Mouse (Mus musculus) liver, embryonic 14.5 days (tissue): ENCODE data around the gene 2210016F16Rik. TPM values are rescaled to one million over a fixed set of nuclear protein-coding genes. Genes with fewer than 3 reads are reported as not detected.

Experiments
- ATAC-seq: fragments of 200-750 bp; cut with Nextera tagmentation; 2 replicates; pipeline ENCODE4 v1.8.0; 2017; ENCODE audit warnings: moderate number of reproducible peaks, mild to moderate bottlenecking, moderate library complexity; ENCODE audit not compliant: insufficient read depth
- DNase-seq, 3 experiments: peaks; one replicate each; pipeline ENCODE4 v3.0.0-alpha.2; 2012 to 2013; ENCODE audit warnings: low read depth in 3 of 3, low spot score in 3 of 3
- H3K27ac ChIP-seq: fragments of 300-500 bp; sonication (generic); 2 replicates; pipeline ENCODE4 v1.5.1; 2014; ENCODE audit warnings: moderate library complexity, mild to moderate bottlenecking, control low read depth, inconsistent platforms
- H3K27me3 ChIP-seq: fragments of 300-500 bp; sonication (generic); 2 replicates; pipeline ENCODE4 v1.6.1; 2014; ENCODE audit warnings: mild to moderate bottlenecking, low read length, moderate library complexity; ENCODE audit not compliant: control insufficient read depth, insufficient read depth
- H3K36me3 ChIP-seq: fragments of 300-500 bp; sonication (generic); replicated peaks from 2 replicates; pipeline ENCODE4 v1.6.1; 2014; ENCODE audit warnings: low read depth; ENCODE audit not compliant: control insufficient read depth, insufficient read depth
- H3K4me1 ChIP-seq, 2 experiments: fragments of 200-500 bp in 1 of 2; fragments of 300-500 bp in 1 of 2; sonication (generic) in 1 of 2; replicated peaks; 2 replicates each; pipeline ENCODE4 v1.6.1; 2012 to 2014; ENCODE audit warnings: antibody characterized with exemption in 1 of 2, inconsistent platforms in 1 of 2, low read length in 1 of 2; ENCODE audit not compliant: control insufficient read depth in 2 of 2, insufficient read depth in 2 of 2
- H3K4me2 ChIP-seq: fragments of 300-500 bp; sonication (generic); 2 replicates; pipeline ENCODE4 v1.6.1; 2014; ENCODE audit warnings: low read depth, mild to moderate bottlenecking, control low read depth, moderate library complexity
- H3K4me3 ChIP-seq, 2 experiments: fragments of 200-500 bp in 1 of 2; fragments of 300-500 bp in 1 of 2; sonication (generic) in 1 of 2; 2 replicates each; pipeline ENCODE4 v1.5.1; 2012 to 2014; ENCODE audit warnings: low read depth in 2 of 2, low read length in 2 of 2, mild to moderate bottlenecking in 2 of 2, control low read depth in 1 of 2, inconsistent platforms in 1 of 2, moderate library complexity in 1 of 2; ENCODE audit not compliant: insufficient read depth in 1 of 2
- H3K9ac ChIP-seq: fragments of 300-500 bp; sonication (generic); replicated peaks from 2 replicates; pipeline ENCODE4 v1.6.1; 2014; ENCODE audit warnings: mild to moderate bottlenecking, control low read depth, moderate library complexity
- H3K9me3 ChIP-seq: fragments of 300-500 bp; sonication (generic); 2 replicates; pipeline ENCODE4 v1.6.1; 2016; ENCODE audit warnings: low read length, mixed read lengths; ENCODE audit not compliant: control insufficient read depth
- CTCF ChIP-seq: IDR thresholded peaks from 2 replicates; pipeline ENCODE4 v1.5.1; 2016; ENCODE audit warnings: antibody characterized with exemption, low read depth, control low read depth
- EP300 ChIP-seq: IDR thresholded peaks from 2 replicates; pipeline ENCODE4 v1.6.1; 2016; ENCODE audit warnings: antibody characterized with exemption, low read depth
- WGBS: fragments of 180-500 bp; shearing (Covaris S2); extraction: QIAGEN DNeasy Blood & Tissue Kit; methylation state at CpG from one replicate; pipeline ENCODE4 v1.1.7; 2014; ENCODE audit not compliant: insufficient replicate concordance; 5-methylcytosine and 5-hydroxymethylcytosine counted together
- polyA plus RNA-seq, 2 experiments: library from polyadenylated mRNA; depleted of rRNA in 1 of 2; stranded (reverse) in 1 of 2; unstranded in 1 of 2; fragments of >200 nt; fragmentation: Nextera tagmentation in 1 of 2; extraction: Ambion mirVana in 1 of 2; gene quantifications; 2 replicates each; pipeline versions ENCODE4 v1.2.1 to v1.2.3; 2012 to 2014

2210016F16Rik gene
- polyA plus RNA-seq, 2 experiments = 9.3 to 20.2 TPM

GRCm38 (mm10) chr13:58364353-58365175 lies 20.5 kb downstream of the 2210016F16Rik start:
- no peaks in the 10 kb centered on the region for H3K9me3 ChIP-seq
- ATAC-seq = no peak
- H3K4me3 ChIP-seq = no peak overlapping the region
- no peak overlapping the region for H3K27ac ChIP-seq
- H3K36me3 ChIP-seq = no peaks in the 10 kb centered on the region
- H3K4me1 ChIP-seq = peaks cover 0 to 3% of the 10 kb centered on the region in 2 experiments; a peak in 2 of 4 replicates
- H3K4me2 ChIP-seq = no peak overlapping the region
- H3K9ac ChIP-seq = no peak overlapping the region
- H3K27me3 ChIP-seq = no peaks in the 10 kb centered on the region
- no peak for TF ChIP-seq CTCF
- 48% methylated on average over 8 of the region's 8 CpGs for WGBS
- no peak for DNase-seq

- Histone ChIP-seq H3K9me3 (no peaks in the 10 kb centered on the region), H3K4me2 (peak overlapping the region; percentile 88), H3K4me3 (peak overlapping the region; percentile 40 to 56), H3K36me3 (no peaks in the 10 kb centered on the region), H3K4me1 (peaks cover 3 to 6% of the 10 kb centered on the region in 2 experiments; a peak in 3 of 4 replicates), H3K9ac (peak overlapping the region; percentile 38; the same call in 1 of the 2 replicates), H3K27ac (no peak overlapping the region), H3K27me3 (peaks cover 4% of the 10 kb centered on the region)
- TF ChIP-seq CTCF = no peak
- no peak for TF ChIP-seq EP300
- DNase-seq (no peak), ATAC-seq (peak; percentile 64)
- 6% methylated on average over 7 of the region's 7 CpGs for WGBS
These were observed 25.7 kb downstream of the 2210016F16Rik start for GRCm38 (mm10) chr13:58359304-58359653.

GRCm38 (mm10) chr13:58358629-58359303 lies 26.3 kb downstream of the 2210016F16Rik start, which contains the start of gene Kif27:
Kif27 (minus strand) TSS chr13:58359122.
- H3K4me3 ChIP-seq = peak within 1 kb of the TSS; percentile 56 to 61
- TF ChIP-seq EP300 = no peak
- no peak within 1 kb of the TSS for H3K27ac ChIP-seq
- no peaks in the 10 kb centered on the region for H3K36me3 ChIP-seq
- under 1% methylated on average over 77 of the region's 85 CpGs for WGBS
- H3K4me1 ChIP-seq = peaks cover 3 to 6% of the 10 kb centered on the region in 2 experiments; a peak in 3 of 4 replicates
- H3K9ac ChIP-seq = peak within 1 kb of the TSS; percentile 38
- DNase-seq (peak; percentile 80 to 87 (median 82)), ATAC-seq (peak; percentile 98)
- no peaks in the 10 kb centered on the region for H3K9me3 ChIP-seq
- peaks cover 4% of the 10 kb centered on the region for H3K27me3 ChIP-seq
- H3K4me2 ChIP-seq = peak within 1 kb of the TSS; percentile 88

GRCm38 (mm10) chr13:58352996-58353395 lies 32.0 kb downstream of the 2210016F16Rik start:
- TF ChIP-seq EP300 (no peak), CTCF (no peak)
- Histone ChIP-seq H3K9ac (no peak overlapping the region), H3K4me1 (no peaks in the 10 kb centered on the region), H3K36me3 (no peaks in the 10 kb centered on the region), H3K27me3 (peaks cover 4% of the 10 kb centered on the region; the same call in 1 of the 2 replicates), H3K4me2 (no peak overlapping the region), H3K27ac (no peak overlapping the region), H3K4me3 (no peak overlapping the region), H3K9me3 (no peaks in the 10 kb centered on the region)
- ATAC-seq (no peak), DNase-seq (no peak)

GRCm38 (mm10) chr13:58350606-58351005 lies 34.4 kb downstream of the 2210016F16Rik start:
- Histone ChIP-seq H3K27ac (no peak overlapping the region), H3K9me3 (no peaks in the 10 kb centered on the region), H3K36me3 (no peaks in the 10 kb centered on the region), H3K4me1 (no peaks in the 10 kb centered on the region), H3K9ac (no peak overlapping the region), H3K27me3 (no peaks in the 10 kb centered on the region), H3K4me3 (no peak overlapping the region), H3K4me2 (no peak overlapping the region)
- ATAC-seq = no peak
- DNase-seq = no peak
- WGBS = 53% methylated on average over 4 of the region's 4 CpGs
- TF ChIP-seq EP300 (no peak), CTCF (no peak)
